Comparison of ENCODE assay signal across 18 mouse cellular contexts in genomic region chr19:5306279-5306678, GRCm38 (mm10). TPM values are rescaled to one million over a fixed set of nuclear protein-coding genes. Genes with fewer than 3 reads are reported as not detected.
DNase-seq lines count a peak whose midpoint lies in the region; ATAC-seq and TF ChIP-seq lines count a peak whose summit lies in the region.
"Had no signal": no experiment of that assay in that cellular context is flagged by ENCODE, and none has a peak within 500 bp of the region (broad histone marks: within the 10 kb centered on the region; RNA-seq: fewer than 3 reads in every experiment).

No protein-coding gene starts in this region.

- 89% methylated on average over 6 of the region's 6 CpGs for WGBS in cerebellum, adult 2 months
- whole genome bisulfite sequencing in intestine, embryonic 16.5 days: 85% methylated on average over 6 of the region's 6 CpGs

- no peaks in the 10 kb centered on the region for H3K27me3 ChIP-seq in cerebellum, adult 2 months (ENCODE audit: control insufficient read depth, insufficient read depth, low read length)
- no peaks in the 10 kb centered on the region for H3K27me3 ChIP-seq in C2C12 (ENCODE audit: control insufficient read depth, insufficient read depth, insufficient read length)
- peaks cover 5% of the 10 kb centered on the region; the same call in 1 of the 2 replicates for H3K27me3 ChIP-seq in intestine, embryonic 16.5 days (replicated peaks; ENCODE audit: control insufficient read depth, insufficient read depth, low read length)

- TF ChIP-seq CTCF in cerebellum, adult 2 months (IDR thresholded peaks at IDR 0.05; ENCODE audit: borderline replicate concordance, insufficient read depth, low read depth, low read length): peak; percentile 18; the same call in 1 of the 2 replicates
- peak; percentile 6 for TF ChIP-seq CTCF in C2C12 (IDR thresholded peaks at IDR 0.05; ENCODE audit: control insufficient read depth, insufficient read depth, insufficient read length)
- peak; percentile 27; the same call in 1 of the 2 replicates for TF ChIP-seq CTCF in brain, embryonic 14.5 days (IDR thresholded peaks at IDR 0.05; ENCODE audit: borderline replicate concordance, extremely low read depth, insufficient read depth, insufficient read length)

- H3K4me3 ChIP-seq in cerebellum, adult 2 months (replicated peaks; ENCODE audit: insufficient read depth, low read depth, low read length): no peak overlapping the region
- H3K4me3 ChIP-seq in C2C12 (ENCODE audit: insufficient read depth, poor library complexity, severe bottlenecking): no peak overlapping the region
- H3K4me3 ChIP-seq in intestine, embryonic 16.5 days (ENCODE audit: low read length): no peak overlapping the region
- H3K4me3 ChIP-seq: midbrain, embryonic 12.5 days had no signal

- DNase-seq in cerebellum, adult 2 months: no peak
- DNase-seq in cerebellum, postnatal 36 days: no peak
- DNase-seq in left cerebral cortex, postnatal 4 days: peak; percentile 19
- no peak for DNase-seq in left cerebral cortex, postnatal 14 days (ENCODE audit: low spot score in 2 of 2)
- no peak for DNase-seq in brain, embryonic 14.5 days (ENCODE audit: low read depth)
- DNase-seq in T-cell, adult 2 months (ENCODE audit: low spot score): no peak
- DNase-seq: B cell, adult 2 months; gastrocnemius, postnatal 25 days had no signal

- intact Hi-C loops in left cerebral cortex, postnatal 4 days (cut with DNase I): loop anchor here (5.0 kb wide), 1 partner anchor 41 kb away; the partner anchor contains the start of gene Cst6
- intact Hi-C loops in left cerebral cortex, postnatal 14 days (cut with DNase I): loop anchor here (5.0 kb wide), 1 partner anchor 41 kb away; the partner anchor contains the start of gene Cst6

- H3K9ac ChIP-seq in intestine, embryonic 16.5 days (ENCODE audit: low read depth, low read length): no peak overlapping the region
- H3K9ac ChIP-seq: midbrain, embryonic 12.5 days had no signal

- no peaks in the 10 kb centered on the region for H3K79me2 ChIP-seq in C2C12 (ENCODE audit: control insufficient read depth, insufficient read depth)

- no peaks in the 10 kb centered on the region for H3K36me3 ChIP-seq in C2C12 (ENCODE audit: control insufficient read depth, insufficient read depth)
- no peaks in the 10 kb centered on the region for H3K36me3 ChIP-seq in intestine, embryonic 16.5 days (ENCODE audit: control insufficient read depth, insufficient read depth, low read length)

- TF ChIP-seq POLR2A in cerebellum, adult 2 months (IDR thresholded peaks at IDR 0.05; ENCODE audit: borderline replicate concordance, insufficient read depth, low read length): no peak
- no peak for TF ChIP-seq POLR2A in brain, embryonic 14.5 days (IDR thresholded peaks at IDR 0.05; ENCODE audit: borderline replicate concordance, extremely low read depth, insufficient read depth, insufficient read length, poor library complexity, severe bottlenecking)

- ATAC-seq in intestine, embryonic 16.5 days: no peak

- no peaks in the 10 kb centered on the region for H3K79me3 ChIP-seq in C2C12 (ENCODE audit: low read depth)

- H3K4me2 ChIP-seq in intestine, embryonic 16.5 days (ENCODE audit: low read depth, low read length): no peak overlapping the region
- H3K4me2 ChIP-seq: midbrain, embryonic 12.5 days had no signal

- H3ac ChIP-seq in C2C12 (ENCODE audit: control insufficient read depth, insufficient read length, low read depth): no peak overlapping the region

- H3K9me3 ChIP-seq in intestine, embryonic 16.5 days (ENCODE audit: control insufficient read depth, low read length): no peaks in the 10 kb centered on the region; the same call in 1 of the 2 replicates

- no peaks in the 10 kb centered on the region for H3K4me1 ChIP-seq in cerebellum, adult 2 months (ENCODE audit: control insufficient read depth, insufficient read depth, low read length)
- H3K4me1 ChIP-seq in intestine, embryonic 16.5 days (ENCODE audit: control insufficient read depth, insufficient read depth, low read length): peaks cover 6% of the 10 kb centered on the region; the same call in 1 of the 2 replicates
- H3K4me1 ChIP-seq: midbrain, embryonic 12.5 days had no signal

- H3K27ac ChIP-seq in cerebellum, adult 2 months (ENCODE audit: insufficient read depth, low read length): no peak overlapping the region
- no peak overlapping the region for H3K27ac ChIP-seq in intestine, embryonic 16.5 days (ENCODE audit: low read length)
- H3K27ac ChIP-seq: forebrain, embryonic 10.5 days; midbrain, embryonic 12.5 days had no signal

TF ChIP-seq in C2C12, 6 proteins besides CTCF, POLR2A, EP300 and RAD21:
- TF ChIP-seq USF1 (IDR thresholded peaks at IDR 0.05; ENCODE audit: low read depth): no peak
- no peak for TF ChIP-seq MYOD1 (IDR thresholded peaks at IDR 0.05; ENCODE audit: control insufficient read depth, insufficient read length, low read depth)
- no peak for TF ChIP-seq MAX (IDR thresholded peaks at IDR 0.05)
- no peak for TF ChIP-seq CEBPB (IDR thresholded peaks at IDR 0.05; ENCODE audit: low read depth)

RNA-seq across cellular contexts. Expression of gene Gal3st3, which starts 8.1 kb away (rescaled TPM):
- 49.2 and 55.9 TPM in 2 replicates for polyA plus RNA-seq in cerebellum, adult 2 months (2012; rRNA removed)
- total RNA-seq in left cerebral cortex, postnatal 4 days (2021): 10 to 100 TPM; 60.0 to 60.3 TPM
- total RNA-seq in left cerebral cortex, postnatal 14 days (2021): 100 to 1,000 TPM; 106 to 107 TPM
- not detected for polyA plus RNA-seq in C2C12 (2012; fragmentation: generic; extraction: Trizol)
- polyA plus RNA-seq in brain, embryonic 14.5 days (2012; rRNA removed): 45.5 and 55.4 TPM in 2 replicates
- polyA plus RNA-seq in intestine, embryonic 16.5 days (2015; fragmentation: Nextera tagmentation; extraction: Ambion mirVana): 1.5 and 1.9 TPM in 2 replicates
- total RNA-seq: gastrocnemius, postnatal 25 days had no signal

RNA-seq across cellular contexts. Expression of gene Sf3b2, which starts 11.0 kb away (rescaled TPM):
- polyA plus RNA-seq in cerebellum, adult 2 months (2012; rRNA removed): 175 and 181 TPM in 2 replicates
- 100 to 1,000 TPM; 188 to 203 TPM for total RNA-seq in left cerebral cortex, postnatal 4 days (2021)
- 100 to 1,000 TPM; 192 to 194 TPM for total RNA-seq in left cerebral cortex, postnatal 14 days (2021)
- polyA plus RNA-seq in C2C12 (2012; fragmentation: generic; extraction: Trizol): 149 TPM
- 178 and 192 TPM in 2 replicates for polyA plus RNA-seq in brain, embryonic 14.5 days (2012; rRNA removed)
- 265 and 280 TPM in 2 replicates for polyA plus RNA-seq in intestine, embryonic 16.5 days (2015; fragmentation: Nextera tagmentation; extraction: Ambion mirVana)

RNA-seq across cellular contexts. Expression of gene Catsper1, which starts 29.3 kb away (rescaled TPM):
- polyA plus RNA-seq in cerebellum, adult 2 months (2012; rRNA removed): not detected in 2 replicates
- not detected for total RNA-seq in left cerebral cortex, postnatal 4 days (2021)
- total RNA-seq in left cerebral cortex, postnatal 14 days (2021): not detected
- not detected for polyA plus RNA-seq in C2C12 (2012; fragmentation: generic; extraction: Trizol)
- polyA plus RNA-seq in brain, embryonic 14.5 days (2012; rRNA removed): not detected in 2 replicates
- polyA plus RNA-seq in intestine, embryonic 16.5 days (2015; fragmentation: Nextera tagmentation; extraction: Ambion mirVana): not detected in 2 replicates
- total RNA-seq: gastrocnemius, postnatal 25 days; heart, postnatal 25 days; left cerebral cortex, adult 8-10 months had no signal
- polyA plus RNA-seq: forebrain, embryonic 10.5 days; kidney, embryonic 16.5 days; liver, embryonic 16.5 days; midbrain, embryonic 12.5 days; neural tube, embryonic 14.5 days; stomach, embryonic 14.5 days had no signal

RNA-seq across cellular contexts. Expression of gene Pacs1, which starts 33.4 kb away (rescaled TPM):
- 26.7 and 28.0 TPM in 2 replicates for polyA plus RNA-seq in cerebellum, adult 2 months (2012; rRNA removed)
- 10 to 100 TPM; 90.7 to 92.6 TPM for total RNA-seq in left cerebral cortex, postnatal 4 days (2021)
- total RNA-seq in left cerebral cortex, postnatal 14 days (2021): 10 to 100 TPM; 66.2 to 69.4 TPM
- 10.1 TPM for polyA plus RNA-seq in C2C12 (2012; fragmentation: generic; extraction: Trizol)
- polyA plus RNA-seq in brain, embryonic 14.5 days (2012; rRNA removed): 50.2 and 71.6 TPM in 2 replicates
- polyA plus RNA-seq in intestine, embryonic 16.5 days (2015; fragmentation: Nextera tagmentation; extraction: Ambion mirVana): 11.4 and 13.8 TPM in 2 replicates

RNA-seq across cellular contexts. Expression of gene Cst6, which starts 43.1 kb away (rescaled TPM):
- 15.4 and 19.0 TPM in 2 replicates for polyA plus RNA-seq in cerebellum, adult 2 months (2012; rRNA removed)
- total RNA-seq in left cerebral cortex, postnatal 4 days (2021): 10 to 100 TPM in 1 of 2 experiments, 1 to 10 TPM in 1; 6.9 to 10.4 TPM
- 10 to 100 TPM; 15.4 to 17.9 TPM for total RNA-seq in left cerebral cortex, postnatal 14 days (2021)
- polyA plus RNA-seq in C2C12 (2012; fragmentation: generic; extraction: Trizol): 85.8 TPM
- 1.3 and 1.6 TPM in 2 replicates for polyA plus RNA-seq in brain, embryonic 14.5 days (2012; rRNA removed)
- polyA plus RNA-seq in intestine, embryonic 16.5 days (2015; fragmentation: Nextera tagmentation; extraction: Ambion mirVana): 33.1 and 50.6 TPM in 2 replicates
- polyA plus RNA-seq: kidney, embryonic 16.5 days had no signal

Comparison
In these comparisons a context has a peak if more than half of its experiments do, and no peak if none do; other contexts are left out.
1. RNA of gene Gal3st3, which starts 8.1 kb away (polyA plus RNA-seq): 45.5 to 55.4 TPM in brain, embryonic 14.5 days and 49.2 to 55.9 TPM in cerebellum, adult 2 months; 1.5 to 1.9 TPM in intestine, embryonic 16.5 days and not detected in C2C12 (single experiment); every median in the first group is over 10 times any median in the second.
2. Peak in every context shown above with its lines, with median percentiles within 50 percentile points of each other: CTCF ChIP-seq.